Mouse (Mus musculus) liver, embryonic 14.5 days (tissue): ENCODE measurements around the gene Cenpb.

Source experiments
- CTCF ChIP-seq: IDR thresholded peaks from 2 replicates; pipeline ENCODE4 v1.5.1; 2016; ENCODE audit warnings: antibody characterized with exemption, low read depth, control low read depth
- EP300 ChIP-seq: IDR thresholded peaks from 2 replicates; pipeline ENCODE4 v1.6.1; 2016; ENCODE audit warnings: antibody characterized with exemption, low read depth

- TF ChIP-seq CTCF (no peak), EP300 (no peak)
Observed at GRCm38 (mm10) chr2:131148353-131149253, 31.3 kb downstream of the Cenpb start.
